Mouse (Mus musculus): Measurements from ENCODE around the gene Bsg.
A peak's percentile ranks its signal among the peaks of the same experiment; 100 is the strongest.

Gene Bsg

DNA sequence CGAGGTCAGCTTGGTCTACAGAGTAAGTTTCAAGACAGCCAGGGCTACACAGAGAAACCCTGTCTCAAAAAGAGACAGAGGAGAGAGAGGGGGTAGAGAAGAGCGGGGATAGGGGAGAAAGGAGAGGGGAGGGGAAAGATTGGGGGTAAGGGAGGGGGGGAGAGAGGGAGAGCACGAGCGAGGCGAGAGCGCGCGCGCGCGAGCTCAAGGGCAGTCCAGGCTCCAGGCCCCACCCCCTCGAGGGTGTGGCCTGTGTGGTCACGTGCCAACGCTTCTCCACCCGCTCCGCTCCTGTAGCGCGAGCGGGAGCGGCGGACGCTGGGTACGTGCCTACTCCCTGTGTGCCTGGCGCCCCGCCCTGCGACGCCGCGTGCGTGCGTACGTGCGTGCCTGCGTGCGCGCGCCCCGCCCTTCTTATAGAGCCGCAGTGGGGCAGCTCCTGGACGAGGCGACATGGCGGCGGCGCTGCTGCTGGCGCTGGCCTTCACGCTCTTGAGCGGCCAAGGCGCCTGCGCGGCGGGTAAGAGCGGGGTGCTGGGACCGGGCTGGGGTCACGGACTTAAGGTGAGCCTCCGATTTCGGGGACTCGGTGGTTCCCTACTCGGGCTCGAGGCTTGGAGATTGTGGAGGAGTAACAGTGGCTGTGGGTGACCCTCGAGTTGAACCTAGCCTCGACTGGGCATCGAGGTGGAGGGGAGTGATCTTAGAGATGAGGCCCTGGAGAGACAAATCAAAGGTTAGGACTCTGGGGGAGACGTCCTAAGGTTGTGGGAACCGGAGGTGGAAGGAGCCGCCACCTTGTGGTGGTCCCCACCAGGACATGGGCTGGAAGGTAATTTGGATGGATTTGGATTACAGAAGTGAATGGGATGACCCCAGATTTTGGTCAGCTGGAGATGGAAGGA, at the start of gene Bsg:
Gene Bsg (plus strand): TSS at position 427 of the 905 bp plus-strand sequence.
- ATAC-seq (ENCODE audit: low TSS enrichment), result peak; percentile 91

DNA sequence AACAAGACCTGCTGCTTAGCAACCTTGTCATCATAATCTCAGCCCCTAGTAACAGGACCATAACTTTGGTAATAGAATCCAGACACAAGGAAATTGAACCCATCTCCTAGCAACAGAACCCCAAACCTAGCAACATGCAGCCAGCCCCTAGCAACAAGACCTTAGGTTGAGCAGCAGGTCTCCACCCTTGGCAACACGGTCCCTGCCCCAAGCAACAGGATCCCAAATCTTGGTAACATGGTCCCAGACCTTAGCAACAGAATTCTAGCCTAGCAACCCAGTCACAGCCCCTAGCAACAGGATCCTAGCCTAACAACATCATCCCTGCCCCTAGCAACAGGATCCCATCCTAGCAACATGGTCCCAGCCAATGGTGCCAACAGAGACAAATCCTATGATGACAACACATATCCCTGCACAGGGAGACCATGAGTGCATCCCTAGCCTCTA, 49.3 kb upstream of the Bsg start:
- ATAC-seq (ENCODE audit: low TSS enrichment), result peak; percentile 44

DNA sequence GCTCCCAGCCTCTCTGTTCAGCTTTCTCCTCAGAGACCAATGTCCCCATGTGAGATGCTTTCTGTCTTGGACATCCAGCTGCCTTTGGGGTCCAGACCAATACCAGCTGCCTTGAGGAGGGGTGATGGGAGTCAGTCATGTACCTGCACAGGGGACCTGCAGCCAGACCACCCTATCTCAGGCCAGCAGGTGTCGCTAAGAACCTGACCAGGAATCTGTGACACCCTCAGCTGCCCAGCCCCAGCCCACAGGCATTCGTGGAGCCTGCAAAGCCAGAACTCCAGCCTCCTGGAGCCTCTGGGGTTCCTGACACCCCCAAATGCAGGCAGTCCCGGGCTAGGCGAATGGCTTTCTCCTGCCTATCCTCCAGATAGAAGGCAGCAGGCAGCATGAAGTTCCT, 45.5 kb upstream of the Bsg start:
- ATAC-seq (ENCODE audit: low TSS enrichment), result no peak

DNA sequence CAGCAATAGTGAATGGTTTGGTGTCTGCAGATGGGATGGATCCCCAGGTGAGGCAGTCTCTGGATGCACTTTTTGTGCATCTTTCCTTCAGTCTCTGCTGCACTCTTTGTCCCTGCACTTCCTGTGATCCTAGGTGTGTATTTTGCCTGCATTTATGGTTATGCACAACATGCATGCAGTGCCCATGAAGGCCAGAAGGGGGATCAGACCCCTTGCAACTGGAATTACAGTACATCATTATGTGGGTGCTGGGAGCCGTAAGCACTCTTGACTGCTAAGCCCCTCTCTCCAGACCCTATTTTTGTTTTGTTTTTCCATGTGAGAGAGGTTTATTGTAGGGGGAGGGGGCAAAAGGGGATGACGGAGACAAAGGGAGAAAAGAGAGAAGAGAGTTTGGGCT, 44.0 kb upstream of the Bsg start:
- ATAC-seq (ENCODE audit: low TSS enrichment), result no peak

DNA sequence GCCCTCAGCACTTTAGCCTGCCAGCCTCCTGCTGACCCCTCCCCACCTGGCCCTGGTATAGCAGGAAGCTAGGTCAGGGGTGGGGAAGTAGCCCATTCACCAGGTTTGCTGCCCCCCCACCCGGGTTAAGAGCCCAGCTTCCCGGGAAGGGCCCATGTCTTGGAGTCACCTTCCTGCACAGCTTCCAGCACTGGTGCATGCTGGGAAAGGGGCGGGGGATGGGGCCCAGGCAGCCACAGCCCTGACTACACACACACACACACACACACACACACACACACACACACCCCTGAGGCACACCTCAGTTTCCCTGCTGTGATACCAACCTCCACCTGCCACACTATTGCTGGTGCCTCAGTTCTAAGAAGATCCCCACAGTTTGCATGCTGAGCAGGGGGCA, 42.4 kb upstream of the Bsg start:
- ATAC-seq (ENCODE audit: low TSS enrichment), result no peak

DNA sequence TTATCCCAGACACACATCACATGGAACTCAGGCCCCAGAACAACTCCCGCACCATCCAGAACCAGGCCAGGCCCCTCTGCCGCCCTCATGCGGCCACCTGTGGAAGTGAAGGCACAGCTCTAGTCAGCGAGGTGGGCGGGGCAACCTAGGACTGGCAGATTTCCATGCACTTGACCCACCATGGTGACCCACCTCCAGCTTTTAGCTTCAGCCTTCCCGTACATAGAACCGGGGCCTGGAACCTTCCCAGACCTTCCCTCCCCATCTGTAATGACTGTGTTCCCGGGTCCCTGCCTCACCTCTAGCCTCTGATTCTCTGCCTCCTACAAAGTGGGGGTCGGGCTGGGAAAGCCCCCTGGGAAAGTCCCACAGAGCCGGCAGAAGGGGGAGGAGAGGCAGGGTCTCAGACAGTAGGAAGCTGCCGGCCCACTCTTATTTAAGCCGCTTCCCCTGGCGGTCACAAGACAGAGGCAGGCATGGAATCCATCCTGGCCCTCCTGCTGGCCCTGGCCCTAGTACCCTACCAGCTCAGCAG, 40.1 kb upstream of the Bsg start, which contains the start of gene Madcam1:
Gene Madcam1 (plus strand): TSS at position 429 of the 535 bp plus-strand sequence.
- no peak for ATAC-seq (ENCODE audit: low TSS enrichment)

DNA sequence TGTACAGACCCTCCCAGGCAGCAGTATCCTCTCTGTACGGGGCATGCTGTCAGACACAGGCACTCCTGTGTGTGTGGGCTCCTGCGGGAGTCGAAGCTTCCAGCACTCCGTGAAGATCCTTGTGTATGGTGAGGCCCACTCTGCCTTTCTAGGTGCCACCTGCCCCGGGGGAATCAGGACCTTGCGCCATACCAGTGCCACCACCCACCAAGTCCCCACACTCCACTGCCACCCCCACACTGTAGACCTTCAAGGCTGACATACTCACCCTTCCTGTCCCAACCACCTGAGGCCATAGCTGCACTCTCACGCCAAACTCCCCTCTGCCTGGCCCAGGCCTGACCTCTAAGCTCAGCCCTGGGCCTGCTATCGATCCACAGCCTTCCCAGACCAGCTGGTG, 39.2 kb upstream of the Bsg start:
- no peak for ATAC-seq (ENCODE audit: low TSS enrichment)

DNA sequence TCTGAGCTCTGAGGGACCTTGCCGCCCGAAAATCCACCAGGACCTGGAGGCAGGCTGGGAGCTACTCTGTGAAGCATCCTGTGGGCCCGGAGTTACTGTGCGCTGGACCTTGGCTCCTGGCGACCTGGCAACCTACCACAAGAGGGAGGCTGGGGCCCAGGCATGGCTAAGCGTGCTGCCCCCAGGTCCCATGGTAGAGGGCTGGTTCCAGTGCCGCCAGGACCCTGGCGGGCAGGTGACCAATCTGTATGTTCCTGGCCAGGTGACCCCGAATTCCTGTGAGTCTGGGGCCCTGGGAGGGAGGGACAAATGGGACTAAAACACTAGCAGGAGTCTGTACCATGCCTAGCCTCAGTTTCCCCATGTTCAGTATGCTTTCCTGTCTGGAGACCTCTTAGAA, 37.8 kb upstream of the Bsg start:
- ATAC-seq (ENCODE audit: low TSS enrichment), result no peak

DNA sequence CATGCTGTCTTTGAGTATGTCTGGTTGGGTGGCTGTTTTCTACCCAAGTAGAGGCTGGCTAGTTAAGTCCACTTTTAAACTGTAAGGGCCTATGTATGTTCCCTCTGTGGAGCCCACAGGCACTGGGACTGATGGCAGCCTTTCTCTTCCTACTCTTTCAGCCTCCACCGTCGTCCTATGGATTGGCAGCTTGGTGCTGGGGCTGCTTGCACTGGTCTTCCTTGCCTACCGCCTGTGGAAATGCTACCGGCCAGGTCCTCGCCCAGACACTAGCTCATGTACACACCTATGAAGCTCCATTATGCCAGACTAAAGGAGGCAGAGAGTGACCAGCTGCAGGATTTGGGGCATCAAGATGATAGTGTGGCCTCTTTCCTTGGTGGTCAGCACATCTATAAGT, 36.2 kb upstream of the Bsg start:
- no peak for ATAC-seq (ENCODE audit: low TSS enrichment)

DNA sequence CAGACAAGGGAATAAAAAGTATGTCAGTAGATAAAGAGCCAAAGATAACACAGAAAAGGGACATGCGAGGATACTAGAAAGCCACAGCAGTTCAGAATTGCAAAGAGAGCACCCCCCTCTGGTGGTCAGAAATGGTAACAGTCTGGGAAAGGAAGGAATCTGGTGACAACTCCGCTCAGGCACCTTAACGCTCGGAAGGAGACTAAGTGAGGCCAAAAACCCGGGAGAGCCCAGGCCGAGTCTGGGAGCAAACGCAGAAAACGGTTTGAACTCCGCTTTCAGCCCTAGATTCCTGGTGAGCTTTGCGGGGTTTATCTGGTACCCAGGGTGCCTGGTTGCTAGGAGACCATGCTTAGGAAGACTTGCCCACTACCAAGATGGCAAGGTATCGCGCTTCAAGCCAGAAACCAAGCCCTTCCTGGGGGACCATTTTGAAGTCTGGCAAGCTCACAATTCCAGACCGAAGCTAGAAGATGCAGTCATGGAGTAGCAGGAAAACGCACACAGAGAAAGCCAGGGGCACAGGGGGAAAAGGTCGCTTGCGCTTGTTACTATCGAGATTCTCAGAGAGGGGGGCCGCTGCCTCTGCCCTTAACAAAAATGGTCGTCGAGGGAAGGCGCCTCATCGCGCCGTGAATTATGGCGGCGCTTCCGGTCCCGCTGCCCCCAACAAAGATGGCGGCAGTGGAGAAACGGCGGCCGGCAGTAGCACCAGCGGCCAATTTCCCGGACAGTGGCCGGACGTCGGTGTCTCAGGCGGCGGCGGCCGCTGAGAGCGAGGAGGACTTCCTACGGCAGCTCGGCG, 35.3 kb upstream of the Bsg start, which contains the start of gene Tpgs1:
Gene Tpgs1 (plus strand): TSS at position 599 of the 805 bp plus-strand sequence.
- ATAC-seq (ENCODE audit: low TSS enrichment), result peak; percentile 80

DNA sequence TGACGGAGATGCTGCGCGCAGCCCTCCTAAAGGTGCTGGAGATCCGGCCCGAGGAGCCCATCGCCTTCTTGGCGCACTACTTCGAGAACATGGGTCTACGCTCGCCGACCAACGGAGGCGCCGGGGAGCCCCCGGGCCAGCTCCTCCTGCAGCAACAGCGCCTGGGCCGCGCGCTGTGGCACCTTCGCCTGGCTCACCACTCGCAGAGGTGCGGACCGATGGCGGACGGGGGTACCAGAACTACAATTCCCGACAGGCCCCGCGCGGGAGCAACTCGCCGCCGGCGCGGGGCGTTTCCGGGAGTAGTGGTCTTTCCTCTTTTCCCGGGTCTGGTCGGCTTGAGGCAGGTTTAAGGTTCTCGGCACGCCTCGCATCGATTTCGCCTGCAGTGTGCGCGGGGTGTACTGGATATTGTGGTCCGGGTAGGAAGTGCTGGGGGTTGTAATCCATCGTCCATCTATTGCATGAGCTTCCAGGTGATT, 34.7 kb upstream of the Bsg start:
- ATAC-seq (ENCODE audit: low TSS enrichment), result peak; percentile 54

DNA sequence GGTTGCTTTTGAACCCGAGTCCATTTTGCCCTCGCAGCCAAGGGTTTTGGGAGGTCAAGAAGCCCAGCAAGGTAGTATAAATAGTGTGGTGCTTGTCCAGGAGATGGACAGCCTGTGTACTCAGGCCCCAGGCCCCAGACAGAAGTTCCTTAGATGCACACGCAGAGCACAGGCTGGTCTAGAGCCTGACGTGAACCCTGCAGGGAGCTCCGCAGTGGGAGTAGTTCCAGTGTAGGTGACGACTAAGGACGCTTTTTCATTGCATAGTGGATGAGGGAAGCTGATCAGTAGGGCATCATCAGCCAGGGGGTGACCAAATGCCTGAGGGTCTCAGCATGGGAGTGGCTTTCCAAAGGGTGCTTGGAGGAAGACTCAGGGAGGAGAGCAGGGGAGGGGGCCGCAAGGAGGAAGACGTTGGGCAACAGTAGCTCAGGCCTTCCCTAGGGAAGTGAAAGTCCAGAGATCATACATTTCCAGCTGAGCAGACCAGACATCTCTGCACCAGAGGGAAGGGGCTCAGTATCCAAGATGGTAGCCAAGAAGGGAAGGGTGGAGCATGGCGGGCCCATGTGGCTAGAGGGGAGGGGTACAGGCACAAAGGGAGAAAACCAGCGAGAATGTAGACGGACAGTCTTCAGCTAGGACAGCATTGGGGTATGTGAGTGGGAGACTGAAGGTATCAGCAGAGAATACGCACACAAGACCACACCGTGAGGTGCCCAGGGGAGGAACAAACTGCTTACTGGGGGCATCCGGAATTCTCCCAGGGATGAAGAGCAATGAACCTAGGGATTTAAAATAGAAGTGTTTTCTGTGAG, 34.0 kb upstream of the Bsg start:
- ATAC-seq (ENCODE audit: low TSS enrichment), result peak; percentile 5; the same call in 1 of the 2 replicates

DNA sequence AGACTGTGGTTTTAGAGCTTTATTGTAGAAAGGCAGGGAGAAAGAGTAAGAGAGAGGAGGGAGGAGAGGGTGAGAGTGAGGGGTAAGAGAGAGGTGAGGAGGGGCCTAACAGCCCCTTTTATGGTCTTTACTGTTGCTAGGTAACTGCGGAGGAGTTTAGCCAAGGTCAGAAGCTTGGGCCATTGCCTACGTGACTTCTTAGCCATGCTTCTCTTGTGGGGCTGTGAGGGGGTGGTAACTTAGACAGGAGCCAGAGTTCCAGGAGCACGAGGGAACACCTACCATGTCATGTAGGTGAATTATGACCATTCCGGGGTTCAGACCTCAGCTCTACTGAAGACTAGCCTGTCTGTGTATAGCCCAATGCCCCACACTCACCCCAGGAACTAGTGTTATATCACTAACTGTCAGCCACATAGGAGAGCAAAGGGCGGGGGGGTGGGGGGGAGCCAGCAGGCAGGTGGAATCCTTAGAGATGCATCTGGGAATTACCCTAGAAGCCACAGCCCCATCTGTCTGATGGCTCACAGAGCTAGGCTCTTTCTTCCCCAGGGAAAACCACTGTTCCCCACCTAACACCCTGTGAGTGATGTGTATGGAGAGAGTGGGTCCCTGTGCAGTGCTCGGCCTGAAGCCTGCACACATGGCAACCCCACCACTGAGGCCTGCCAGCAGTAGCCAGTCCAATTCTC, 32.7 kb upstream of the Bsg start:
- ATAC-seq (ENCODE audit: low TSS enrichment), result no peak

DNA sequence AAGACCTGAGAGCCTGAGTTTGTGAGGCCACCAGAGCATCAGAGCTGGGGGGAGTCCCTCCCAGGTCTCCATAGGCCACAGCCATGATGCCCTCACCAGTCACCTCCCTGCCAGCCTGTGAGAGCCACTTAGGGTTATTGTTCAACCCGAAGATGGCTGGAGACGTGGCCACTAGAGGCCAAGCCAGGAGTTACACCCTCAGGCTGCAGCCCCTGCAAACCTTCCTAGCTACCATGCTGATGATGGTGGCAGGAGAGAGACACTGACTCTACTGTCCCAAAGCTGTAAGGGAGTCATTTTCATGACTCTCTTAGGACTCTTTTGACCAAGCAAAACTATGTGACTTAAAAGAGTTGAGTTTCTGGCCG, 32.2 kb upstream of the Bsg start:
- no peak for ATAC-seq (ENCODE audit: low TSS enrichment)

DNA sequence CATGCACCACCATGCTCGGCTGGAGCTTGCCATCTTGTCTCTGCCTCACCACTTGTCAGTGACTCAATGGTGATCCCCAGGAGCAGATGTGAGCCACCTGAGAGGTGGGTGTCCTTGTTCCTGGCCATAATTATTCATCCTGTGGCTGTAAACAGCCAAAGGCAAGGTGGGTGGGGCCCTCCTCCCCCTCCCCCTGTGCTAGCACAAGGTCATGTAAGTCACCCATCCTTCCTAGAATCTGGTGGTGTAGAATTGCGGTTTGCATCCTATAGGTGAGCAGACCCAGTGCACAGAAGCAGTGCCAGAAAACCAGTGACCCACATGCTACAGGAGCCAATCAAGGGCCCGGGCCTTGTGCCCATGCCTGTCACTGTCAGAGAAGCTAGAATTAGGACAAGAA, 31.2 kb upstream of the Bsg start:
- ATAC-seq (ENCODE audit: low TSS enrichment), result no peak

DNA sequence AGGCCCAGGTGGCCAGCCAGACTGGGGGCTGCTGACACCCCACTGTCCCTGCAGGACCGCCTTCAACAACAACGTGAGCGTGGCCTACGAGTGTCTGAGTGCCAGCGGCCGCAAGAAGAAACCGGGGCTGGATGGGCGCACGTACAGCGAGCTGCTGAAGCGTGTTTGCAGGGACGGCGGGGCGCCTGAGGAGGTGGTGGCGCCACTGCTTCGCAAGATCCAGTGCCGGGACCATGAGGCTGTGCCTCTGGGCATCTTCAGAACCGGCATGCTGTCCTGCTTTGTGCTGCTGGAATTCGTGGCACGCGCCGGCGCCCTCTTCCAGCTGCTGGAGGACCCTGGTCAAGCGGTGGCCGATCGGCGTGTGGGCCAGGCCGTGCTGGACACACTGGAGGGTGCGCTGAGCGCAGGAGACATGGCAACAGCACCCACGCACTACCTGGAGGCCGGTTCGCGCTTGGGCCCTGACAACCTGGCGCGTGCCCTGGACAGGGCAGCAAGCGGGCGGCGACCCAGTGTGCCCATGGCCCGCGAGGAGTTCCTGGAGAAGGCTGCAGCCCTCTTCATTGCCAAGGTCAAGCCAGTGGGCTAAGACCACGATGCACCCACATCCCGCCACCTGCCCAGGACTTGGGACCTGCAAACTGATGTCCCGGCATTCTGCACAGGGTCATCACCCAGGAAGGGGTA, 28.8 kb upstream of the Bsg start:
- ATAC-seq (ENCODE audit: low TSS enrichment), result no peak

DNA sequence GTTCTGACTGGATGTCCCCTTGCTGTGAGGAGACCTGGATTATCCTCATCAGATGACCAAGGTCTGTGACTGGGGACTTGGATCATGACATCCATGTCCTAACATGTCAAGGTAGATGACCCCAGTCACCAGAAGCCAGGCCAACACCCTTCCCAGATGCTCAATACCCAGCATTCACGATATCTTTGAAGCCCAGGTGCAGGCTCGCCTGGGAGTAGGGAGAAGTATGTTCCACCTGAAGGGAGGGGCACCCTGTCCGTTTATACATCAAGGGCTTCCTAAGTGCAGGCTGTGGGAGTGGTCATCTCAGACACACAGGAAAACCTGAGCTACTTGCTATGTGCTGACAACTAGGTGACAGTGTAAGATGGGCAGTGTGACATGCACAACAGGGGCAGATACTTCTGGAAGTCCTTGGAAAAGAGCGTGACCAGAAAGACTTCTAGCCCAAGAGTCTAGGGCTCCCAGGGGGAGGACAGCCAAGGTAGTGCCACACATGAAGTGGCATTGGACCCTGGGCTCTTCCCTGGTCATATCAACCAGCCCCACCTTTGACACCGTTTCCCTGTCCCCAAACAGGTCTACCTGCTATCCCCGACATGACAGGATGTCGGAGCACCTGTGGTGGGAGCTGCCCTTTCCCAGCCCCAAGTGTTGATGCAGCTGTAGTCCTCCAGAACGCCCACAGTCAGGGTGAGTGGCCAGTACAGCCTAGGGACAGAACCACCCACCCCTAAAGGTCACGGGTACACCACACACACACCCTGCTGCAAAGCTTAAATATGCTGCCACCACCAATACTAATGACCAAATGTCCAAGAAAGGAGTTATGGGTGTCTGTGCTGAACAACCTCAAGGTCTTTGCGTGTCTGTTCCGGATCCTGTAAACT, 23.4 kb upstream of the Bsg start:
- ATAC-seq (ENCODE audit: low TSS enrichment), result no peak

DNA sequence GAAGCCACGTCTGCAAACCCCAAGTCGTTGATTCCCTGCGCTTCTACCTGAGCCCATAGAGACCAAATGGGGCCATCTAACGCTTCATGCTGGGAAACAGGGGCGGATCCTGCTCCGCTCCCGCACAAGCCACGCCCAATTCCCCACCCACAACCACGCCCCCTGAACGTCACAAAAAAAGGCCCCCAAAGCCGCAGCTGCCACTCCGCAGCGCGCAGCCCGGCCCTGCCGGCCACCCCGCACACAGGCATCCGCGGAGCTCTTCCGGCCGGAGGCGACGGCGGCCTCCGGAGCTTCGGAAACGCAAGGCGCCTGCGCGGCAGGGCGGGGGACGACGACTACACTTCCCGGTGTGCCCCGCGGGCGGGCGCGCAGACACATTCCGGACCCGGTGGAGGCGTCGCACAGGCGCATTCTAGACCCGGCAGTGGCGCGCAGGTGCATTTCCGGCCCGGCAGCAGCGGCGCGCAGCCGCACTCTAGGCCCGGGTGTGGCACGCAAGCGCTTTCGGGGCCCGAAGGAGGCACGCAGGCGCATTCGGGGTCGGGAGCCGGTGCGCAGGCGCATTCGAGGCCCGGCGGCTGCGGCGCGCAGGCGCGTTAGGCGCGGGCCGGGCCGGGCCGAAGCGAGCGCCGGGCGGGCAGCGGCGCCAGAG, 22.6 kb upstream of the Bsg start, which contains the start of gene Cdc34:
Gene Cdc34 (plus strand): TSS at position 605 of the 655 bp plus-strand sequence.
- peak; percentile 85 for ATAC-seq (ENCODE audit: low TSS enrichment)

DNA sequence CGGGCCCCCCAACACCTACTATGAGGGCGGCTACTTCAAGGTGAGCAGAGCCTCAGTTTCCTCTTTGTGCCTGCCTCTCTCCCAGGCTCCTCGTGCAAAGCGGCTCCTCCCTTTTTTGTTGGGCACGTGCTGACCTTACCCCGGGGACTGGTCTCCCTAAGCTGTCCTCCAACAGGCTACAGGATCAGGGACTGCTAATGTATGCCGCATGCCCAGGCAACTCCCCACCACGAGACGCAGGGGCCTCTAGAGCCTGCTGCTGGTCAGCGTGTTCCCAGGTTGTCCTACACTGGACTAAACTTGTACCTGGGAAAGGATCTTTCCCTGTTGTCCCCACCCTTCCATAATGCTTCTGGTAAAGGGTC, 21.8 kb upstream of the Bsg start:
- no peak for ATAC-seq (ENCODE audit: low TSS enrichment)
